Mouse (Mus musculus) gastrocnemius, postnatal 36 days (tissue): ENCODE measurements at regions not wholly inside any gene's neighbourhood (a gene's known extent, or its start where the extent isn't known, plus 50 kb on each side); places are given as distances from the start of the nearest gene placed in this dataset.

Source experiments
- DNase-seq, 2 experiments: peaks; one replicate each; pipeline ENCODE4 v3.0.0; 2022
- intact Hi-C: fragments of 180-260 bp; cut with DNase I; formaldehyde crosslinking; loops from one replicate; pipeline ENCODE4 v1.15.1; 2025

DNA sequence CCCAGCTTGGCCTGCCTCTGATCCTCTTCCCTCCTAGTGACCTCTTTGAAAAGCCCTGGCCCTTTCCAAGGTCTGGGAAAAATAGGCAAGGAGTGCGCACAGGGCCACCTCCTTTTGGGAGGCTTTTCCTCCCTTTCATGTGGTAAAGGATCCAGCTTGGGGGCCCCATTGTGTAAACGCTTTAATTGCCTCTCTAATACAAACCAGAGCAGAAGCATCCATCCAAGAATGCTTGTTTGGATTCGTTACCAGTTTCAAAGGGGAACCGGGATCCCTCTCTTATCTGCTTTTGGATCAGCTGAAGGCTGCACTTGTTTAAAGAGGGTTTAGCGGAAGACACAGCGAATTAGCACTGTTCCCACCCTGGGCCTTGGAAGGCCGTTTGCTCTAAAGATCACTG is 109.3 kb upstream of the Cops8 start:
- no peak for DNase-seq
- intact Hi-C loops: loop anchor here (5.0 to 10.0 kb wide), 2 partner anchors 61 to 289 kb away; partner anchors contain the start of gene Ackr3

DNA sequence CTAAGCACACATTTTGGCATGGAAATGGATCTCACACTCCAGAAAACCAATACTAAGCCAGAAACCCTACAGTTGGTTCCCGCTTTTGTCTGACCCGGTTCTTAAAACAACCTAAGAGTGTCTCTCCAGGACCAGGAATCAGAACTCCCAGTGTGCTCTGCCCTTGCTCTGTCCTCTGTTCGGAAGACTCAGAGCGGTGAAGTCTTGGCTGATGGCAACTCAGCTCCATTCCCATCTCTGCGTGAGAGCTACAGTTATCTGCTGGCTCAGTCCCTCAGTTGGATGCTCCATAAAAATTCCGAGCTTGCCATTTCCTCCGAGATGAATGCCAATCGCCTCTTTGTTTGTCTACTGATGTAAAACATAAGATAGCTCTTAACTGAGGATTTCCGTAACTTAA is 107.6 kb upstream of the Cops8 start:
- DNase-seq: no peak
- intact Hi-C loops: loop anchor here (5.0 to 10.0 kb wide), 2 partner anchors 92 to 290 kb away; partner anchors contain the start of gene Ackr3

DNA sequence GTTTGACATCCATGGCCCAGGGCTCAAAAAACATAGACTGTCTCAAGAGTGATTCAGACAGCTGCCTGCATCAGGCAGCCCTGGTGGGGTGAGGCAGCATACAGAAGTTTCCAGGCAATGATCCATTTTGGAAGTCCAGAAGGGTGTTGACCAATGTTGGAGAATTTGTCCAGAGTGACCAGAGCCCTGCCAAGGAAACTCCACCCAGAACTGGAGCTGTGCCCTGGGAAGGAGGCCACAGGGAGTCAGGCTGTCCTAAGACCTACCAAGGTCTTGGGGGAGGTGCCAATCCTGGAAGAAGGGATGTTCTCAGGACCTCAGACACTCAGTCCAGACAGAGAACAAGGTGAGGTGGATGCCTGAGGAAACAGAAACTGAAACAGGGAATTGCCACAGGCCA is 105.2 kb upstream of the Cops8 start:
- intact Hi-C loops: loop anchor here (5.0 to 10.0 kb wide), 2 partner anchors 90 to 293 kb away; partner anchors contain the start of gene Ackr3
- peak; percentile 92 to 94 for DNase-seq

DNA sequence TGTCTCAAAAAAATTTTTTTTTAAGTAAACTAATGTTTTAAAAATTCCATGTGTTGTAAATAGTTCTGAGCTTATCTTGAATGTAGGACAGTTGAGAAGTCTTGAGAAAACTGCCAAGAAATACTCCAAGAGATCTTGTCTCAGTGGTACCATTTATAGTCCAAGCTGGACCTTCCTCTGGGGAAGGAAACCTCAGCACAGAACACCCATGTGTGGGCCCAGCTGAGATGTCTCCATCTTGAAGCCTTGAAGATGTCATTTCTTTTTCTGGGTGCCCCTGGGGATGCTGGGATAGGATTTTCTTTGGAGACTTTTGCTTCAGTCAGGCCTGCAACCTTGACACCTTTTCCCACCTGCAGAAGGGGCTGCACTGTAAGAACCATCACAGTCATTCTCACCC is 101.4 kb upstream of the Cops8 start:
- DNase-seq: no peak
- intact Hi-C loops: no loop called here

DNA sequence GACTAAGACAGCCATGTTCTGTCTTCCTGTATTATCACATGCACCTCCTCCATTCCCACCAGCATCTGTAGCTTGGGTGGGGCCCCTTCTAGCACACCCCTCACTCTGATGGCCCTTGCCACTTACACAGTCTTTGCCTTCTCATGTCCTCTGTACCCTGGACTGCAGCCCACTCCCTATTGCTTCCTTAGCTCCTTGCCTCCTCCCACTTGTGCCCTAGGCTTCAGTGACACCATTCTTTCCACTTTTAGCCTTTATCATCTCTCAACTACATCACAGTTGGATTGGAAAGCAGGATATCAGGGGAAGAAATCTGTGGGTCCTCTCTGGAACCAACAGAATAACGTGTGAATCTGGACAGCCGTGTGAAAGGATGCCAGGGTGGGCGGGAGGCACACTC is 100.4 kb upstream of the Cops8 start:
- DNase-seq: no peak
- intact Hi-C loops: no loop called here

DNA sequence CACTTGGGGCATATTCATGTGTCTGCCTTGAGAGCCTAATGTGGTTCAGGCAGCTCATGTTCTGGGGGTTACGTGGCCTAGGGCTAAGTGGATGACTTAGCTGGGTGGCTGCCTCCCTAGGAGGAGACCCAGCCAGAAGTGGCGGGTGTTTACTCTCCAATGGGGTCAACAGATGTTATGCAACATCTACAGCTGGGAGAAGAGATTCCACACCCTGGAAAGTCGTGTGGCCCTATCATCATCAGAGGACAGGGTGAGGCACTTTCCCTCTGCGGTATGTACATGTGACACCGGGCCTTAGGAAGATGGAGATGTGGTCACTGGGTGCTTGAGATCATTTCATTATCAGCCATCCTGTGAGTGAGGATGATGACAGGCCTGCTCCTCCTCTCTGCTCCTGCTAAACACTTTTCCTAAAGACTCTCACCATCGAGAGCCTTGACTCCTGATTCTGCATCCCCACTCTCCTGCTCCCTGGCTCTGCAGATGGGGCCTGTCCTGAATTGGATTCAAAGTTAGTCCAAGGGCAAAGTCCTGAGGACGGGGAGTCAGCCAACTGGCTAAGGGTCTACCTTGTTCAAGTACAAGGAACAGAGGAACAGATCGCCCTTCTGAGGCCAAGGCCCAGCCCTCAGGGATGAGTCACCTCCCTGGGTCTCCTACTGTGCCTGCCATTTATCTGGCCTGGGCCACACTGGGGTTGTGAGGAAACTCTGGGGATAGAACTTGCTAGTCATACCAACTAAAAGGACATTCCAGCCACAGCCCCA is 99.8 kb upstream of the Cops8 start:
- intact Hi-C loops: no loop called here
- peak; percentile 41 to 46 for DNase-seq

DNA sequence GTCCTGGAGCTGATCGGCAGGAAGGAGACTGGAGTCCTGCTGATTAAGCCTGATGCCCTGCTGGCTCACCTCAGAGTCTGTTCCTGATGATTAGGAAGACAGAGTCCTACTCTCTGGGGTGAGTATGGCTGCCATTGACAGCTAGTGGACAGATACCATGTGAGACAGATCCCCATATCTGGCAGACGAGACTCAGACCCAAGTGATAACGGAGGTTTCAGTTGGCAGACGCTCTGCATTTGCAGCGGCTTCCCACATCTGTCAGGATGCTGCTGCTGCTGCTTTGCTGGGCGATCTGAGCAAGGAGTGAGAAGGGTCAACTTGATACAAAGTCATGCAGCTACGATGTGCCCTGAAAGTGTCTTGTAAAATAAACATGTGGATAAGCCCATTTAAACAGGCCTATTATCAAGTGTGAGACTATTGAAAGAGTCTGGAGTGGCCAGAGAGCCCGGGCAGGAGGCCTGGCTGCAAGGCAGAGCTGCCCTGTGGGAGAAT is 98.1 kb upstream of the Cops8 start:
- DNase-seq: no peak
- intact Hi-C loops: no loop called here

DNA sequence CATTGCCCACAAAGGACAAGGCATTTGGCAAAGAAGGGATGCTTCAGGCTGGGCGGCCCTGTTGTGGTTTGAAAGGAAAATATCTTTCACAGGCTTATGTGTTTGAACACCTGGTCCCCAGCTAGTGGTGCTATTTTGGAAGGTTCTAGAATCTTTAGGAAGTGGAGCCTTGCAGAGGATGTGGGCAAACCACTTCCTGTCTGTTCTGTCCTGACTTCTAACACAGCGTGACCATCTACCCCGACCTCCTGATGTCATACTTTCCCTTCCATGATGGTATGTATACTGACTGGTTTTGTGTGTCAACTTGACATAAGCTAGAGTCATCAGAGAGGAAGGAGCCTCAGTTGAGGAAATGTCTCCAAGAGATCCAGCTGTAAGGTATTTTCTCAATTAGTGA is 97.2 kb upstream of the Cops8 start:
- DNase-seq: no peak
- intact Hi-C loops: no loop called here

DNA sequence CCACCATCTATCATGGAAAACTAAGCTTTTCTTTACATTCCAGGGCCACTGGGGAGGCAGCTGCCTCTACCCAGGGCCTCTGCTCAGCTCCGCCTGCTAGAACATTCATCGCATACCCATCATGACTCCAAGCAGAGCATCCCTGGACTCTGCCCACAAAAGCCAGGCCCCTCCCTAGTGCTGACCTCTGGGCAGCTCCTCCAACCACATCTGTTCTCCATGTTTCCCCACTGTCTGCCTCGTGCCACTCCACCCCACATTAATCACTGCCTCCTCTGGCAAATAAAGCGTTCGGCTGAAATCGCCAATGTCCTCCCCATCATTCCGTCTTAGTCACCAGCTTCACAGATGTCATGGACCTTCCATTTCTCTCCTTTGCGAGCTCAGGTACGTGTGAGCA is 96.2 kb upstream of the Cops8 start:
- intact Hi-C loops: no loop called here
- DNase-seq: peak in 1 of 2 experiments; percentile 38

DNA sequence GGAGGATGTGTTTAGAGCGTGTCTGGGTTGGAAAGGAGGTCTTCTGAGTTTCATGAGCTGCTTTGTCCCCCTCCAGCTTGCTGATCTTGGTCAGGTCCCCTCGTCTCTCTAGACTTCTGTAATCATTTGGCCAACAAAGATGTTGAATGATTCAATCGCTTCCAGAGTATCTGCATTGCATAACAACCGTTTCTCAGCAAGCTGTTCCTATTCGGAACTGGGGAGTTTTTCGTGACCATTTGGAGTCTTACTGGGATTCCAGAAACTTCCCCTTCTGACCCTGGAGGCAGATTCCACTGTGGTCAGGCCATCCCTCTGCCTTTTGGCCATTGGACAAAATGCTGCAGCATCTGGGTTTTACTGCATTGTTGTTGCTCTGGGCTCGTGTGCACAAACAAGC is 93.4 kb upstream of the Cops8 start:
- no peak for DNase-seq
- intact Hi-C loops: no loop called here

DNA sequence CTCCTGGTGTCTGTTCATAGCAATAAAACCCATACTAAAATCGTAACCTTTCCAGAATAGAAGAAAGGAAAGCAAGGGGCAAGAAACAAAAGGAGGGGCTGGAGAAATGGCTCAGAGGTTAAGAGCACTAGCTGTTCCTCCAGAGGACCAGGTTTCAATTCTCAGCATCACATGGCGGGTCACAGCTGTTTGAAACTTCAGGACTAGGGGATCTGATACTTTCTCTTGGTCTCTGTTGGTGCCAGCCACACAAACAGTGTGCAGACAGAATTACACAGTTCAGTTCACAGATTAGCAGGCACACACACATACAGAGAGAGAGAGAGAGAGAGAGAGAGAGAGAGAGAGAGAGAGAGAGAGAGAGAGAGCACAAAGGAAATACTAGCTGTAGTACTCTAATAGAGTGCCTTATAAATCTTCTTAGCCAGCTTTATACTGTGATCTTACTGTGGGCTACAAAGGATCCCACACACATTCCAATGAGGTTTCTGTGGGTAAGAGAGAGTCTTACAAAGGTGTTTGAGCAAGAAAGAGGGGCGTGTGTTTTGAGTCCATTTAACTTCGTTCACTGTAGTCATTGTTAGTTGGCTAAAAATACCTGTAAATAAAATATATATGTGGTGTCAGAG is 89.2 kb upstream of the Cops8 start:
- intact Hi-C loops: no loop called here
- DNase-seq: no peak

DNA sequence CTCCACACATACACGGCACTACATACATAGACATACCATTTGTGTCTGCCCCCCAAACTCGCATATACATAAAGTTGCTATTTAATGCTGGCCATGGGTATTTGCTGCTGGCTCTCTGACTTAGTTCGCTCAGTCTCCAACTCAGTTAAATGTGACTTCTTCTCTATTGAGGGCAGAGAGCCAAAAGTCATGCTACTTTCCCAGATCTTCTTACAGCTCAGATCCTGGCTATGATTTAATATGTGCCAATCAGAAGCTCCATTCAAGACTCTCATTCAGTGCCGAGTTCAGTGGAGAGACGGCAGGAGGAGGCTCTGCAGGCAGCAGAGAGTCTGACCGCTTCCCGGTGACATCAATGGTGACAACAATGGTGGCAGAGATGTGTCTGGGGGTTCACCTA is 88.6 kb upstream of the Cops8 start:
- no peak for DNase-seq

DNA sequence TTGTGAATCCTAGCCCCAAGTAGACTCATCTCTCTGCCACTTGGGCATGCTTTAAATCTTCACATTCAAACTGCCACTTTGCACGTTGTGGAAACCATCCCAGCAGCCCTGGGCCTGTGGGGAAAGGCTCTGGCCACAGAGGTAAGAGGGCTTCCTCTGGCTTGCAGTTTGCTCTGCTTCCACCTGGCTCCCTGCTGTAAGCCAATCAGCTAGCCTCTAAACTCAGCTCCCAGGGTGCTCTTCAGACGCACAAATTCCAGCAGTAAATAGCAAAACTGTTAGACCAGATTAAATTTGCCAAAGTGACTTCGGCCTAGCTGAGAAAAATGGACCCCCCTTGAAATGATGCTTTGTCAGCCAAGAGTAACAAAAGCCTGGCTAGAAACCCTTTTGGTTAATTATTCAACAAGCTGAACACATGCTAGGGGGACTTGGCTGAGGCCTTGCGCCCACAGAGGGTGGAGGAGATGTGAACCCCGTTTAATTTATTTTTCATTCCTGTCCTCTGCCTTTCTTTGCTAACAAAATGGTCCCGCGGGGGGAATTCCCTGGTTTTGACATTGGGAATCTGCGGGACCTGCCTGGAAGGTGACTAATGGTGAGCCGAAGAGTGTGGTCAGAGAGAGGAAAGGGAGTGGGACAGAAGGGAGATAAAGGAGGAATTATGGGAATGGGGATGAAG is 84.1 kb upstream of the Cops8 start:
- intact Hi-C loops: no loop called here
- no peak for DNase-seq

More for the DNA sequence above, 88.6 kb upstream of the Cops8 start:
- intact Hi-C loops: no loop called here

DNA sequence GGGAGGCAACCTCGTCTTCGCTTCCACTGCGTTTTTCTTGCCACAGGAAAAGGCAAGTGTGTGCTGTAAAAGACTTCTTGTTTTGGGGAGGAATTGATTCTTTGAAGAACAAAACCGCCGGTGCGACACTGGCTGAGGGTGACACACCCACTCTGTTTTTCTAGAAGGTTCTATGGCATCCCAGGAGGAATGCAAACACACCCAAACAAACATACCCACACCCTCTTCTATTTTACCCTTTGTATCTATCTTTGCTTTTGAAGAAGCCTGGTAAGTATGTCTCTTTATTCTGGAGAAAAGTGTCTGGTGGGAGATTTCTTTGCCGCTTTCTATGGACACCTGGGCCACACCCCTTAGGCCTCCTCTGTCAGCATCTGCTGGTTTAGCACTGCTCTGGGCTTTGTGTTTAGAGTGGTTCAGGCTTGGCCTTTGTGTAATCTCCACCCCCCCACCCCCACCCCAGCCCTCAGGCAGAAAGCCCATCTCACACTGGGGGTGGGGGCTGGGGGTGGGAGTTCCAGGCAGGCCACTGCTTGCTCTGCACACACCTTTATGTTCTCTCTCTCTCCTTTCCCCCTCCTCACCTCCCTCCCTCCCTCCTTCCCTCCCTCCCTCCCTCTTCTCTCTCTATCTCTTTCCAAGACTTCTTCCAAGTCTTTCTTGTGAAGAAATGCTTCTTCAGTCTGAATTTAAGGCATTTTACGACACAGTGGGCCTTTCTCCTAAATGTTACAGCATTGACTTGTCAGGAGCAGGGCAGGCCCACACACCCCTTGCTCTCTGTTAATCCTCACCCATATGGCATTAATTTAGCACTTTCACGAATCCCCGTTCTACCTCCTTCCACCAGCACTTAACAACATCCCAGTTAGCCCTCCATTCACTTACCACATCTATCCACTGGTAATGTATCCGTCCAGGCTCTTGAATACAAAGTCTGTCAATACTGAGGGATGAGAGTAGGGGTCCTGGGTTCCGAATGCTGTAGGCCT is 83.2 kb upstream of the Cops8 start:
- intact Hi-C loops: no loop called here
- DNase-seq: no peak

DNA sequence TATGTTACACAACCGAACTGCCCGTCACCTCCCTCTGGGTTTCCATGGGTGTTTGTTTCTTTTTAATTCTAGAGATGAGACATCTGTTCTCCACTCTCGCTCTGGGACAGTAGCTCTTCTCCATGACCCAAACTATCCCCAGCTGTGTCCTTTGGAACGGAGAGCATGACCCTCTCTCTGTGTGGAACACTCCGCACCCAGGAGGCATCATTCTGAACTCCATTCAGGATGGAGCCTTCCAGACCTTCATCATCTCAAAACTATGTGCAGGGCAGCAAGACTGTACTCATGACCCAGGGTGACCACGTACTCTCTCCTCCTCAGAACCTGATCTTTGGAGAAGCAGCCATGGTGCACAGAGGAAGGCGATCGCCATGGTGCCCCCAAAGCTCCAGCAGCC is 80.5 kb upstream of the Cops8 start:
- intact Hi-C loops: no loop called here
- peak; percentile 48 to 54 for DNase-seq

DNA sequence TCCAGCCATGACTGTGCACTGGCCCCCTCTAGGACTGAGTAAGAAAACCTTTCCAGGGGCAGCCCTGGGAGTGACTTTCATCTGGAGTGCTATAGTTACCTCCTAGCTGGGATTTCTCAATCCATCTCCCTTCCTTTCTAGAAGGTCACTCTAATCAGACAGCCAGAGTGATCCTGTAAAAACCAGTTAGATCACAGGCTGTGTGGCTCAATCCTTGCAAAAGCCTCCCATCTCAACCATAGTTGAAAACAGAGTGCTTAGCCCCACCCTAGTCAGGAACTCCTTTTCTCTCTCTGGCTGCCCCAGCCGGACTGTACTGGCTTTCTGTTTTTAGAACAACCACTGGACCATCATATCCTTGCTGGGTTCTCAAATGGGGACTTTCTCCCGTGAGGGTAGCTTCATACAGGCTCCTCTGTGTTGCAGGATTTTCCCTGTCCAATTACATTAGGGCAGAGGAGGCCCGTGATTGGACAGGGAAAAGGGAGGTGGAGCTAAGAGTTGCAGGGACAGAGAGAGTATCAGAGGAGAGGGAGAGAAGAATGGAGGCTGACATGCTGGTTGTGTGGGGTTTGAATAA is 78.0 kb upstream of the Cops8 start:
- intact Hi-C loops: no loop called here
- DNase-seq: no peak

DNA sequence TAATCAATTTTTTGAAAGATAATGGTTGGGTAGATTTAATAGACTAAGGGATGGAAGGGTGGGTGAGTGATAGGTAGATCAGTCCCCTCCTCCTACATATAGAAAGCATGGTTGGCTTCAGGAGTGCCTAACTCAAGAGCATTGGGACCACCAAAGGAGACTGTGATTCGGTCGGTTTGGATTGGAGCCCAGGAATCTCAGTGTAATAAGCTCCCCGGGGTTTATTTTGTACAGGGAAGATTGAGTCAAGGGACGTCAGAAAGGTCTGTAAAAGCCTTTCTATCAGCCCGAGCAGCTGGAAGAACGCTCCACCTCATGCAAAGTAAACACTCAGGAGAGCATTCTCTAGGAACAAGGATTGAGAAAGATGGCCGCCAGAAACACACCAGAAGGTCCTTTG is 76.5 kb upstream of the Cops8 start:
- intact Hi-C loops: no loop called here
- no peak for DNase-seq

DNA sequence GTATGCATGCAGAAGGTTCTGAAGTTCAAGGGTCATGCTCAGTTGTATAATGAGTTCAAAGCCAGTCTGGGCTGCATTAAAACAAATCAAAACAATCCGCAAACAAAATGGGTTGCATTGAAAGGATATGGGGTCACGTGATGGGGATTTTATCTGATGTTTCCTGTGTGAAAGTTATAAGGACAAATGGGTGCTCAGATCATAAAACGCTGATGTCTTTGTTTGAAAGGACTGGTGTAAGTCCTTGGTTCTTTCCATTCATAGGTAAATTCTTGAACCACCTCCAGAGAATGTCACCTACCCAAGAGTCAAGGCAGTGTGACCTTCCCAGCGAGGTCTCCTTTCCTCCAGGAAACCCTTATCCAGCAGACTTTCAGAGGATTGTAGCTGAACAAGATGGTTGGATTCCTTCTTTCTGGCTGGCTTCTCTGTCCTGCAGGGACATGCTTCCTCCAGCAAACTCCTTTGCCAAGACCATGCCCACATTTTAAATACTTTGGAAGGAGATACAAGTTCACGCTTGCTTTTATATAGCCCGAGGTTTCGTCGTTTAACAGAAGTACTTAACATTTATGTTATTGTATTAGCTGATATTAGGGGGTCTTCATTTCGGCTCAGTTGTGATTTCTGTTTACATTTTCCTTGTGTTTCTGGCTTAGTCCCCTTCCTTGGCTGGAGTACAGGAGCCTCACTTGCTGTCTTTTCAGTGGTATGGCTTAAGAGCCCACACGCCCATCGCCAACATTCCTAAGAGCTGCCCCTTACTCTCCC is 74.6 kb upstream of the Cops8 start:
- intact Hi-C loops: no loop called here
- no peak for DNase-seq

DNA sequence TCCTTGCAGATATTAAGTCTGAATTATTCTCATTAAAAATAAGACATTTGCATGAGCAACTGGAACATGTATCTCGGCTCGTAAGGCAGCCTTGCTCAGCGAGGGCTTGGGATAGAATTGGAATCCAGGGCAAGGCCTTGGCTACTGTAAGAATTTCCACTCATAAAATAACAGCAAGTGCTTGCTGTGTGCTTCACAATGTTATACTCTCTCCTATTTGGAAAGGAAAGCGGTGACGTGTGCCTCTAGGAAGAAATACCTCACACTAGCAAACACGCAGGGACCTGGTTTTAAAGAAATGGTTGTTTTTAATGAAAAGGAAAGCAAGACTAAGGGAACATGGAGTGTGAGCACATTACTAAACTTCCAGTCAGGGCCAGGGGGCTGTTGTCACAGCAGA is 69.3 kb upstream of the Cops8 start:
- intact Hi-C loops: no loop called here
- no peak for DNase-seq
